ENCODE assay signal across 17 mouse cellular contexts in genomic region chr13:41018236-41018635, GRCm38 (mm10). TPM values are rescaled to one million over a fixed set of nuclear protein-coding genes. Genes with fewer than 3 reads are reported as not detected.
A peak's percentile ranks its signal among the peaks of the same experiment; 100 is the strongest.
DNase-seq lines count a peak whose midpoint lies in the region; ATAC-seq and TF ChIP-seq lines count a peak whose summit lies in the region.
"Had no signal": no experiment of that assay in that cellular context is flagged by ENCODE, and none has a peak within 500 bp of the region (broad histone marks: within the 10 kb centered on the region; RNA-seq: fewer than 3 reads in every experiment).

No protein-coding gene starts in this region.

- peaks cover 72% of the 10 kb centered on the region for H3K4me1 ChIP-seq in erythroblast, embryonic 14.5 days (ENCODE audit: control insufficient read depth)
- H3K4me1 ChIP-seq in hindbrain, embryonic 13.5 days (replicated peaks), result peaks cover 22% of the 10 kb centered on the region
- peaks cover 14% of the 10 kb centered on the region for H3K4me1 ChIP-seq in hindbrain, embryonic 16.5 days (ENCODE audit: control insufficient read depth, insufficient read depth, low read depth, low read length)
- H3K4me1 ChIP-seq in spleen, adult 2 months (ENCODE audit: control insufficient read depth, insufficient read depth, insufficient read length), result peaks cover 7% of the 10 kb centered on the region; the same call in 1 of the 2 replicates
- H3K4me1 ChIP-seq in liver, embryonic 16.5 days (ENCODE audit: control insufficient read depth, low read depth, low read length), result peaks cover 54% of the 10 kb centered on the region

- peaks cover 93% of the 10 kb centered on the region for H3K36me3 ChIP-seq in erythroblast, embryonic 14.5 days (ENCODE audit: control insufficient read depth)
- peaks cover 52% of the 10 kb centered on the region for H3K36me3 ChIP-seq in hindbrain, embryonic 13.5 days
- H3K36me3 ChIP-seq in hindbrain, embryonic 16.5 days (ENCODE audit: control insufficient read depth, insufficient read depth, low read length), result peaks cover 9% of the 10 kb centered on the region; the same call in 1 of the 2 replicates
- peaks cover 14% of the 10 kb centered on the region for H3K36me3 ChIP-seq in spleen, adult 2 months (ENCODE audit: control insufficient read depth, insufficient read depth, low read length)
- H3K36me3 ChIP-seq in liver, embryonic 16.5 days (ENCODE audit: control insufficient read depth, insufficient read depth), result peaks cover 34% of the 10 kb centered on the region

- whole genome bisulfite sequencing in hindbrain, embryonic 13.5 days, result 96% methylated on average over 9 of the region's 9 CpGs
- WGBS in hindbrain, embryonic 16.5 days, result 97% methylated on average over 9 of the region's 9 CpGs
- 94% methylated on average over 9 of the region's 9 CpGs for WGBS in spleen, adult 2 months
- WGBS in liver, embryonic 16.5 days (ENCODE audit: insufficient replicate concordance), result 41% methylated on average over 9 of the region's 9 CpGs

- ATAC-seq in erythroblast, adult 5-6 weeks (replicated peaks; ENCODE audit: low FRiP score, poor library complexity, severe bottlenecking), result no peak
- no peak for ATAC-seq in hindbrain, embryonic 13.5 days (ENCODE audit: low FRiP score)
- no peak for ATAC-seq in hindbrain, embryonic 16.5 days
- no peak for ATAC-seq in liver, embryonic 16.5 days (ENCODE audit: low read depth)
- ATAC-seq: forebrain, embryonic 14.5 days had no signal

- peak overlapping the region; percentile 75 for H3K4me3 ChIP-seq in erythroblast, embryonic 14.5 days (replicated peaks)
- H3K4me3 ChIP-seq in hindbrain, embryonic 13.5 days, result no peak overlapping the region
- H3K4me3 ChIP-seq in hindbrain, embryonic 16.5 days (ENCODE audit: low read length), result no peak overlapping the region
- no peak overlapping the region for H3K4me3 ChIP-seq in spleen, adult 2 months (ENCODE audit: extremely low read depth, insufficient read depth, insufficient read length)
- peak overlapping the region; percentile 78 for H3K4me3 ChIP-seq in liver, embryonic 16.5 days (ENCODE audit: low read depth, low read length)
- H3K4me3 ChIP-seq: left cerebral cortex, adult 2 months; limb, embryonic 12.5 days had no signal

- TF ChIP-seq POLR2A in spleen, adult 2 months (IDR thresholded peaks at IDR 0.05; ENCODE audit: low read depth, low read length), result no peak

- DNase-seq in spleen, adult 2 months (ENCODE audit: low read depth in 1 of 2, low spot score in 2 of 2), result no peak
- no peak for DNase-seq in spleen, adult 12 weeks (ENCODE audit: low spot score)
- DNase-seq in c-Kit-positive CD71-positive TER-119-positive erythroid progenitor cells, embryonic 14.5 days (ENCODE audit: low spot score), result no peak
- DNase-seq: adrenal gland, postnatal 25 days; heart, postnatal 10 days; kidney, postnatal 14 days; lung, postnatal 10 days; right cerebral cortex, adult 18-20 months had no signal

- no peaks in the 10 kb centered on the region for H3K27me3 ChIP-seq in erythroblast, embryonic 14.5 days (ENCODE audit: control insufficient read depth)
- H3K27me3 ChIP-seq in hindbrain, embryonic 13.5 days, result no peaks in the 10 kb centered on the region
- no peaks in the 10 kb centered on the region for H3K27me3 ChIP-seq in hindbrain, embryonic 16.5 days (replicated peaks; ENCODE audit: control insufficient read depth, insufficient read depth, low read length)
- no peaks in the 10 kb centered on the region for H3K27me3 ChIP-seq in spleen, adult 2 months (ENCODE audit: control insufficient read depth, insufficient read depth, low read length)
- no peaks in the 10 kb centered on the region for H3K27me3 ChIP-seq in liver, embryonic 16.5 days (ENCODE audit: control insufficient read depth, insufficient read depth, low read depth, low read length)
- H3K27me3 ChIP-seq: embryonic facial prominence, embryonic 15.5 days; limb, embryonic 12.5 days had no signal

- no peak overlapping the region for H3K27ac ChIP-seq in hindbrain, embryonic 13.5 days
- no peak overlapping the region for H3K27ac ChIP-seq in hindbrain, embryonic 16.5 days (ENCODE audit: low read depth, low read length)
- H3K27ac ChIP-seq in spleen, adult 2 months (ENCODE audit: insufficient read depth, low read length), result peak overlapping the region; percentile 24; the same call in 1 of the 2 replicates
- peak overlapping the region; percentile 94 for H3K27ac ChIP-seq in liver, embryonic 16.5 days (ENCODE audit: low read length)
- H3K27ac ChIP-seq: embryonic facial prominence, embryonic 15.5 days; left cerebral cortex, adult 2 months; limb, embryonic 12.5 days had no signal

- no peak for TF ChIP-seq CTCF in spleen, adult 2 months (IDR thresholded peaks at IDR 0.05; ENCODE audit: extremely low read depth, insufficient read depth, insufficient read length, insufficient replicate concordance)

- H3K4me2 ChIP-seq in hindbrain, embryonic 13.5 days, result no peak overlapping the region
- H3K4me2 ChIP-seq in hindbrain, embryonic 16.5 days (ENCODE audit: low read length), result no peak overlapping the region
- H3K4me2 ChIP-seq in liver, embryonic 16.5 days (ENCODE audit: low read depth, low read length), result peak overlapping the region; percentile 85
- H3K4me2 ChIP-seq: embryonic facial prominence, embryonic 15.5 days had no signal

- 0 out of 2 replicates have a peak overlapping the region, but pooled peaks have one; percentile 39 for H3K9ac ChIP-seq in hindbrain, embryonic 13.5 days
- H3K9ac ChIP-seq in hindbrain, embryonic 16.5 days (ENCODE audit: low read depth, low read length), result no peak overlapping the region
- peak overlapping the region; percentile 86 for H3K9ac ChIP-seq in liver, embryonic 16.5 days (ENCODE audit: low read depth, low read length)
- H3K9ac ChIP-seq: limb, embryonic 12.5 days had no signal

- no peaks in the 10 kb centered on the region for H3K9me3 ChIP-seq in erythroblast, embryonic 14.5 days (ENCODE audit: control insufficient read depth, low read length)
- H3K9me3 ChIP-seq in hindbrain, embryonic 13.5 days, result no peaks in the 10 kb centered on the region
- no peaks in the 10 kb centered on the region for H3K9me3 ChIP-seq in hindbrain, embryonic 16.5 days (ENCODE audit: control insufficient read depth, low read length)
- no peaks in the 10 kb centered on the region for H3K9me3 ChIP-seq in liver, embryonic 16.5 days (replicated peaks; ENCODE audit: control insufficient read depth, low read length)
- H3K9me3 ChIP-seq: embryonic facial prominence, embryonic 15.5 days; limb, embryonic 12.5 days had no signal

RNA-seq across cellular contexts. Expression of gene Tmem14c, which starts 2.1 kb away (rescaled TPM):
- 128 and 145 TPM in 2 replicates for polyA plus RNA-seq in erythroblast, embryonic 14.5 days (2012)
- total RNA-seq in erythroblast, adult 5-6 weeks (2015; ENCODE audit: low replicate concordance), result 130 and 145 TPM in 2 replicates
- 156 and 258 TPM in 2 replicates for total RNA-seq in erythroblast, adult 5-6 weeks (2017; ENCODE audit: low replicate concordance)
- 132 and 137 TPM in 2 replicates for polyA plus RNA-seq in hindbrain, embryonic 13.5 days (2015; fragmentation: Nextera tagmentation; extraction: Ambion mirVana)
- 123 and 139 TPM in 2 replicates for polyA plus RNA-seq in hindbrain, embryonic 16.5 days (2015; fragmentation: Nextera tagmentation; extraction: Ambion mirVana)
- polyA plus RNA-seq in spleen, adult 2 months (2012; rRNA removed), result 82.3 and 88.8 TPM in 2 replicates
- 569 and 646 TPM in 2 replicates for polyA plus RNA-seq in liver, embryonic 16.5 days (2015; fragmentation: Nextera tagmentation; extraction: Ambion mirVana)

RNA-seq across cellular contexts. Expression of gene Pak1ip1, which starts 17.4 kb away (rescaled TPM):
- polyA plus RNA-seq in erythroblast, embryonic 14.5 days (2012), result 5.2 and 6.2 TPM in 2 replicates
- total RNA-seq in erythroblast, adult 5-6 weeks (2015; ENCODE audit: low replicate concordance), result 25.0 and 33.0 TPM in 2 replicates
- total RNA-seq in erythroblast, adult 5-6 weeks (2017; ENCODE audit: low replicate concordance), result 45.7 and 54.3 TPM in 2 replicates
- 66.3 and 68.8 TPM in 2 replicates for polyA plus RNA-seq in hindbrain, embryonic 13.5 days (2015; fragmentation: Nextera tagmentation; extraction: Ambion mirVana)
- 55.1 and 55.6 TPM in 2 replicates for polyA plus RNA-seq in hindbrain, embryonic 16.5 days (2015; fragmentation: Nextera tagmentation; extraction: Ambion mirVana)
- polyA plus RNA-seq in spleen, adult 2 months (2012; rRNA removed), result 36.2 and 44.5 TPM in 2 replicates
- 49.6 and 52.7 TPM in 2 replicates for polyA plus RNA-seq in liver, embryonic 16.5 days (2015; fragmentation: Nextera tagmentation; extraction: Ambion mirVana)

Comparison
In these comparisons a context has a peak if more than half of its experiments do, and no peak if none do; other contexts are left out.
1. H3K4me3 ChIP-seq: peak in erythroblast, embryonic 14.5 days (single experiment) and liver, embryonic 16.5 days (single experiment); none in hindbrain, embryonic 13.5 days (single experiment), hindbrain, embryonic 16.5 days (single experiment) and spleen, adult 2 months (single experiment).
2. H3K27ac ChIP-seq: peak in spleen, adult 2 months (single experiment) and liver, embryonic 16.5 days (single experiment); none in hindbrain, embryonic 13.5 days (single experiment) and hindbrain, embryonic 16.5 days (single experiment).